ENCODE assay signal across 20 mouse cellular contexts in the genomic region with DNA sequence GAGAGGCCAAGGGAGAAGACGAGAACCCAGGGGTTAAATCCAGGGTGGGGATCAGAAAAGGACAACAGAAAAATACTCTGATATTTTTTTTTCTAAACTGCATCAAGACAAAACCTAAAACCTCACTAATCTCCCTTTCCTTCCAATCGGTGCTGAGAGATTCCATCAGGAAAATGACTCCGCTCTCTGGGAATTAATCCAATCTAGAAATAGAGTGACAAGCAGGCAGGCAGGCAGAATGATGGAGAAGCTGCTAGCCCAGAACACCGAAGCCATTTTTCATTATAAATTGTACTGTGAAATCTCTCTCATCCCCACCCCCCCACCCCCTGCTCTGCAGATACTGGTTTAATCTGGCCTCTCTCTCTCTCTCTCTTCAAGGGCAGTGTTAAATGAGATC. TPM values are rescaled to one million over a fixed set of nuclear protein-coding genes. Genes with fewer than 3 reads are reported as not detected.
DNase-seq lines count a peak whose midpoint lies in the region; ATAC-seq and TF ChIP-seq lines count a peak whose summit lies in the region.
"Had no signal": no experiment of that assay in that cellular context is flagged by ENCODE, and none has a peak within 500 bp of the region (broad histone marks: within the 10 kb centered on the region; RNA-seq: fewer than 3 reads in every experiment).

No protein-coding gene starts in this region.

- H3K4me3 ChIP-seq in gastrocnemius, adult 2 months = no peak overlapping the region; the same call in 1 of the 2 replicates
- peak overlapping the region in 1 of 2 experiments; percentile 4; a peak in 1 of 4 replicates for H3K4me3 ChIP-seq in MEL (ENCODE audit: control insufficient read depth in 1 of 2, insufficient read depth in 1 of 2, low read depth in 2 of 2, low read length in 2 of 2)
- H3K4me3 ChIP-seq in kidney, embryonic 16.5 days (ENCODE audit: low read length) = no peak overlapping the region
- H3K4me3 ChIP-seq: embryonic facial prominence, embryonic 12.5 days; heart, embryonic 15.5 days; limb, embryonic 12.5 days had no signal

- no peak for ATAC-seq in kidney, embryonic 16.5 days (ENCODE audit: low FRiP score, low TSS enrichment)
- ATAC-seq: liver, postnatal 0 days; lung, postnatal 0 days; Patski had no signal

- no peak for TF ChIP-seq POLR2A in MEL (IDR thresholded peaks at IDR 0.05; ENCODE audit: control insufficient read depth in 1 of 2, insufficient read depth in 1 of 2, low read depth in 1 of 2, low read length in 2 of 2, poor library complexity in 1 of 2)

- WGBS in kidney, embryonic 16.5 days = 48% methylated on average over 4 of the region's 4 CpGs

- H3K79me2 ChIP-seq in MEL (ENCODE audit: control insufficient read depth, insufficient read depth, low read length, poor library complexity) = no peaks in the 10 kb centered on the region

- H3K27me3 ChIP-seq in MEL (ENCODE audit: control insufficient read depth in 1 of 2, insufficient read depth in 2 of 2, low read length in 2 of 2) = no peaks in the 10 kb centered on the region
- H3K27me3 ChIP-seq in kidney, embryonic 16.5 days (ENCODE audit: insufficient read depth, low read length) = no peaks in the 10 kb centered on the region
- H3K27me3 ChIP-seq: embryonic facial prominence, embryonic 12.5 days; heart, embryonic 15.5 days had no signal

- peaks cover 3 to 21% of the 10 kb centered on the region in 2 experiments for H3K4me1 ChIP-seq in MEL (ENCODE audit: control insufficient read depth in 1 of 2, insufficient read depth in 2 of 2, low read length in 2 of 2)
- peaks cover 9% of the 10 kb centered on the region for H3K4me1 ChIP-seq in kidney, embryonic 16.5 days (ENCODE audit: insufficient read depth, low read length)

- TF ChIP-seq RAD21 in MEL (IDR thresholded peaks at IDR 0.05; ENCODE audit: low read depth, low read length) = no peak

- no peak for DNase-seq in gastrocnemius, adult 2 months
- DNase-seq in gastrocnemius, adult 8-10 months (ENCODE audit: low spot score in 2 of 2) = no peak
- peak; percentile 53 for DNase-seq in layer of hippocampus, adult 9-11 months
- DNase-seq in layer of hippocampus, postnatal 10 days (ENCODE audit: low spot score in 2 of 2) = no peak
- DNase-seq in MEL (ENCODE audit: low read depth, low spot score) = no peak
- DNase-seq in mesoderm, embryonic 11.5 days (ENCODE audit: low read depth, low spot score) = peak; percentile 18
- DNase-seq: adrenal gland, postnatal 36 days; cerebellum, adult 11-12 months; heart, postnatal 36 days; kidney, adult 2 months; kidney, postnatal 10 days; liver, postnatal 0 days had no signal

- intact Hi-C loops in gastrocnemius, adult 2 months (cut with DNase I) = no loop called here

- H3K9me3 ChIP-seq in MEL (replicated peaks; ENCODE audit: insufficient read depth, low read length) = no peaks in the 10 kb centered on the region
- no peaks in the 10 kb centered on the region for H3K9me3 ChIP-seq in kidney, embryonic 16.5 days (ENCODE audit: low read length)
- H3K9me3 ChIP-seq: embryonic facial prominence, embryonic 12.5 days; heart, embryonic 15.5 days; limb, embryonic 12.5 days had no signal

- TF ChIP-seq CTCF in gastrocnemius, adult 2 months (IDR thresholded peaks at IDR 0.05) = no peak
- TF ChIP-seq CTCF in MEL (IDR thresholded peaks at IDR 0.05 in 2 of 3, conservative IDR thresholded peaks at IDR 0.05 in 1 of 3; ENCODE audit: control insufficient read depth in 1 of 3, insufficient read depth in 1 of 3, low read depth in 2 of 3, low read length in 3 of 3, poor library complexity in 1 of 3, severe bottlenecking in 1 of 3) = no peak

- H3K9ac ChIP-seq in MEL (ENCODE audit: control insufficient read depth, low read depth, low read length, poor library complexity, severe bottlenecking) = peak overlapping the region; percentile 38; the same call in 1 of the 2 replicates
- H3K9ac ChIP-seq in kidney, embryonic 16.5 days (replicated peaks; ENCODE audit: low read length) = no peak overlapping the region
- H3K9ac ChIP-seq: embryonic facial prominence, embryonic 12.5 days; heart, embryonic 15.5 days; limb, embryonic 12.5 days; liver, postnatal 0 days had no signal

- H3K4me2 ChIP-seq in kidney, embryonic 16.5 days (replicated peaks; ENCODE audit: low read depth, low read length) = no peak overlapping the region
- H3K4me2 ChIP-seq: embryonic facial prominence, embryonic 12.5 days; heart, embryonic 15.5 days; limb, embryonic 12.5 days; liver, embryonic 11.5 days had no signal

- TF ChIP-seq EP300 in MEL (IDR thresholded peaks at IDR 0.05; ENCODE audit: low read depth in 1 of 2, low read length in 2 of 2) = no peak

- H3K27ac ChIP-seq in gastrocnemius, adult 2 months = peak overlapping the region; percentile 56; the same call in 1 of the 2 replicates
- no peak overlapping the region for H3K27ac ChIP-seq in MEL (ENCODE audit: control insufficient read depth, low read depth, low read length)
- no peak overlapping the region for H3K27ac ChIP-seq in kidney, embryonic 16.5 days (ENCODE audit: low read length)
- H3K27ac ChIP-seq: heart, embryonic 15.5 days; macrophage had no signal

- H3K36me3 ChIP-seq in MEL (ENCODE audit: control insufficient read depth in 1 of 2, insufficient read depth in 2 of 2, low read length in 2 of 2) = peaks cover 0 to 8% of the 10 kb centered on the region in 2 experiments; a peak in 2 of 4 replicates
- no peaks in the 10 kb centered on the region for H3K36me3 ChIP-seq in kidney, embryonic 16.5 days (ENCODE audit: insufficient read depth, low read length)
- H3K36me3 ChIP-seq: embryonic facial prominence, embryonic 12.5 days; heart, embryonic 15.5 days; limb, embryonic 12.5 days had no signal

TF ChIP-seq in MEL, 35 proteins besides CTCF, POLR2A, EP300 and RAD21:
- TF ChIP-seq ZC3H11A (IDR thresholded peaks at IDR 0.05; ENCODE audit: low read depth, low read length) = no peak
- no peak for TF ChIP-seq GATA1 (IDR thresholded peaks at IDR 0.05; ENCODE audit: low read depth, low read length)
- TF ChIP-seq UBTF (IDR thresholded peaks at IDR 0.05; ENCODE audit: borderline replicate concordance, insufficient read depth, low read depth, low read length) = no peak

RNA-seq across cellular contexts. Expression of a gene that starts 1.8 kb away (rescaled TPM):
- total RNA-seq in gastrocnemius, adult 2 months (2021) = 10 to 100 TPM; 39.3 to 41.2 TPM
- total RNA-seq in gastrocnemius, adult 8-10 months (2022) = 10 to 100 TPM; 35.6 to 44.4 (median 42.8) TPM
- 100 to 1,000 TPM; 252 to 278 TPM for total RNA-seq in layer of hippocampus, postnatal 10 days (2021)
- 31.9 and 33.6 TPM in 2 replicates for total RNA-seq in MEL (2012; rRNA removed)
- 10 to 100 TPM in 1 of 2 experiments, not detected in 1; 32.7 TPM for polyA plus RNA-seq in MEL (2012; ENCODE audit: insufficient read depth in 1 of 2, insufficient read length in 2 of 2, low read depth in 1 of 2, low replicate concordance in 2 of 2, missing spikeins in 1 of 2)
- 75.6 and 76.3 TPM in 2 replicates for polyA plus RNA-seq in kidney, embryonic 16.5 days (2015; fragmentation: Nextera tagmentation; extraction: Ambion mirVana)

Comparison
In these comparisons a context has a peak if more than half of its experiments do, and no peak if none do; other contexts are left out.
1. DNase-seq: peak in layer of hippocampus, adult 9-11 months (single experiment) and mesoderm, embryonic 11.5 days (single experiment); none in gastrocnemius, adult 2 months (single experiment), gastrocnemius, adult 8-10 months (0 of 2), layer of hippocampus, postnatal 10 days (0 of 2) and MEL (single experiment).